Mouse (Mus musculus): ENCODE results near the gene Bcdin3d. TPM values are rescaled to one million over a fixed set of nuclear protein-coding genes. Genes with fewer than 3 reads are reported as not detected.

The Bcdin3d gene
- polyA plus RNA-seq, 1 experiment from 2014 or later: 14.8 TPM

DNA sequence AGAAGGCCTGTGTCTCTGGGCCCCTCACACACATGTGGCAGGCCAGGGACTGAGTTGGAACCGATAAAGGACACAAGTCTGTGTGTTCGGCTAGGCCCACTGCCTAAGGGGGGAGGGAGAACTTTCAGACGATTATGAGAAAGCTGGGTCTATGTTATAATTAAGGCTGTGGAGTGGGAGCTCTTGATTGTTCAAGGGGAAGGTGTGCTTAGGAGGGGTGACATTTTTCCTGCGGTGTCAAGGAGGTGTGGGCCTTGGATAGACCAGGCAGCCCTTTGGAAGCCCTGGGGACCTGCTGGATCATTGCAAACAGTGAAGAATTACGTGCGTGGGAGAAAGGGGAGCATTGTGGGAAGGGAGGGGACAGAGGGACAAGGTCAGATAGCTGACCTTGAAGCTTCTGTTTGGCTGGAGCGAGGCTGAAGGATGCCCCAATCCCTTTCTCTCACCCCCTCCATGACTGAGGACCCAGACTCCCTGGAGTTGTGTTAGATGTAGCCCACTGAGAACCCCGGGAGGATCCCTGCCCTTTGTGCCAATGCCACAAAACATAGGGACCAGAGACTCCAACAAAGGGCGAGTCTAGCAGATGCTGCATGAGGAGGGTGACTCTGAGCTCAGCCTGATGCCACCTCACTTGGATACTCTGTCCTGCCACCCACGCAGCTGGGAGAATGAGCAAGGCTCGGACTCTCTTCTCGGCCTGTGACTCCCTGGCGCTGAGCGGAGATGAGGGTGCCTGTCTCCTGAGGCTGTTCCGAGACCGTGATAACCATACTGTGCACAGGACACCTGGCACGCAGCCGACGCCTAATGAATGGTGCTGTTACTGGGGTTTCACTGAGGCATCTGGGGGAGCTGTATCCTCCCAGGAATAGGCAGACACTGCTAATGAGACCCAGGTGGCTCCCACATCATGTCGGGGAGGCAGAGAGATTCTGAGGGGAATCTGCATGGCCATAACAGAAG, 27.0 kb upstream of the Bcdin3d start:
- peak overlapping the region; percentile 78; the same call in 1 of the 2 replicates for H3K27ac ChIP-seq
- H3K9me3 ChIP-seq: no peaks in the 10 kb centered on the region
- H3K36me3 ChIP-seq: no peaks in the 10 kb centered on the region
- ATAC-seq (ENCODE audit: insufficient read depth, low FRiP score, low read depth): no peak
- WGBS: 72% methylated on average over 20 of the region's 20 CpGs
- H3K27me3 ChIP-seq (replicated peaks): 0 out of 2 replicates have a peak, but pooled peaks cover 8% of the 10 kb centered on the region
- H3K4me1 ChIP-seq: peaks cover 62% of the 10 kb centered on the region
- H3K4me2 ChIP-seq: no peak overlapping the region
- no peak overlapping the region for H3K4me3 ChIP-seq (replicated peaks)
- no peak overlapping the region for H3K9ac ChIP-seq

DNA sequence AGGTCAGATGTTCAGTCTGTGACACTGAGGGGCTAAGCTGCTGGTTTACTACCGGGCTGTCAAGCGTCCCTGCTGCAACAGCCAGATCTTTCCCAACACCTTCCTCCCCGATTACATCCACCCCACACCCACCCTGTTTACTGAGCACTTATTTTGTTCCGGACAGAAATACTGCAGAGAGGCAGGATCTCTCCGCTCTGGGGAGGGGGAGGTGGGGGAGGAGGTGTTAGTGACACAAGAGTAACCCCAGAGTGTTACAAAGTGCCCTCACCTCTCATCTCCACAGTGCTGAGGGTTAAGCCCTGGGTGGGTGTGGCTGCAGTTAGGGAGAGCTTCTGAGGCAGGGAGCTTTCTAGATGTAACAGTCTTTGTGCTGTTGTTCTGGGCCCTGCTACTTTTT, 25.8 kb upstream of the Bcdin3d start:
- Histone ChIP-seq H3K27ac (no peak overlapping the region), H3K4me2 (no peak overlapping the region), H3K4me1 (peaks cover 52% of the 10 kb centered on the region), H3K4me3 (replicated peaks) (no peak overlapping the region), H3K9me3 (no peaks in the 10 kb centered on the region), H3K9ac (no peak overlapping the region), H3K27me3 (replicated peaks) (0 out of 2 replicates have a peak, but pooled peaks cover 8% of the 10 kb centered on the region), H3K36me3 (no peaks in the 10 kb centered on the region)
- no peak for ATAC-seq (ENCODE audit: insufficient read depth, low FRiP score, low read depth)
- WGBS: 40% methylated on average over 5 of the region's 5 CpGs

DNA sequence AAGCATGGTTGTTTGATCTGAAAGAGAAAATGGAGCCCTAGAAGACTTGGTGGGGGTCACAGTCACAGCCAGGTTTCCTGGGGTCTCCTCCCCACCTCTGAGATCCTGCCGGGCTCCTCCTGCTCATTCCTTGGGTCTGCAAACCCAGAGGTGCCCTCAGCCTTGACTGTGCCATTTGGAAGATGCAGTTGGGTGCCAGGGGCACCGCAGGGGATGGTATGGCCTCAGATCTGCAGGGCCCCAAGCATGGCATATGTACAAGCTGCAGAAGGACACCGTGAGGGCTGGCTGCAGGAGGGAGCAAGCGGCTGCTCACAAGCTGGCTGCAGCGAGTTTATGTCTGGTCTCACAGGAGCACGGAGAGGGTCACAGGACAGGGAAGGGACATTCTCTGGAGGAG, 25.2 kb upstream of the Bcdin3d start:
- 0 out of 2 replicates have a peak, but pooled peaks cover 8% of the 10 kb centered on the region for H3K27me3 ChIP-seq (replicated peaks)
- no peak overlapping the region for H3K9ac ChIP-seq
- H3K36me3 ChIP-seq: no peaks in the 10 kb centered on the region
- no peak overlapping the region for H3K4me3 ChIP-seq (replicated peaks)
- no peaks in the 10 kb centered on the region for H3K9me3 ChIP-seq
- H3K4me2 ChIP-seq: no peak overlapping the region
- 46% methylated on average over 6 of the region's 6 CpGs for WGBS
- no peak for ATAC-seq (ENCODE audit: insufficient read depth, low FRiP score, low read depth)
- no peak overlapping the region for H3K27ac ChIP-seq
- peaks cover 47% of the 10 kb centered on the region for H3K4me1 ChIP-seq

DNA sequence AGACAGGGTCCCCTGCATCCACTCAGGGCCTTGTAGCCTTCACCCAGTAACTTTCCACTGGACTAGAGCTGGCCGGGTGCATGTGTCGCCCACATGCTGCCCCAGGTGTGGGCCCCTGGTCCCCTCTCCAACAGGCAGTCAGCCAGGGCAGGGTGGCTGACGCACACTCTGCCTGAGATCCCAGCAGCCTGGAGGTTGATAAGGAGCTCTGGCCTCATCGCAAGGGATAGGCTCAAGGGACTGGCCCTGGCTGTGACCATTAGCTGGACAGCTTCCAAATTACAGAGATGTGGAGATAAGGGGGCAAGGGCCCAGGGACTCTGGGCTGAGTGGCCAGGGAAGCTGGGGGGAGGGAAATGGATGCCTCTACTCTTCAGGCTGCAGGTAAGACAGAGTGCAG, 24.3 kb upstream of the Bcdin3d start:
- H3K4me2 ChIP-seq: no peak overlapping the region
- WGBS: 37% methylated on average over 4 of the region's 4 CpGs
- no peaks in the 10 kb centered on the region for H3K36me3 ChIP-seq
- H3K4me3 ChIP-seq (replicated peaks): no peak overlapping the region
- H3K9ac ChIP-seq: no peak overlapping the region
- 0 out of 2 replicates have a peak, but pooled peaks cover 8% of the 10 kb centered on the region for H3K27me3 ChIP-seq (replicated peaks)
- peak; percentile 62; the same call in 1 of the 2 replicates for ATAC-seq (ENCODE audit: insufficient read depth, low FRiP score, low read depth)
- no peak overlapping the region; the same call in 1 of the 2 replicates for H3K27ac ChIP-seq
- H3K4me1 ChIP-seq: peaks cover 42% of the 10 kb centered on the region
- H3K9me3 ChIP-seq: no peaks in the 10 kb centered on the region

GRCm38 (mm10) chr15:99498356-99498755, 23.8 kb upstream of the Bcdin3d start:
- peaks cover 38% of the 10 kb centered on the region for H3K4me1 ChIP-seq
- ATAC-seq (ENCODE audit: insufficient read depth, low FRiP score, low read depth): no peak
- 0 out of 2 replicates have a peak, but pooled peaks cover 8% of the 10 kb centered on the region for H3K27me3 ChIP-seq (replicated peaks)
- H3K4me2 ChIP-seq: no peak overlapping the region
- H3K9me3 ChIP-seq: no peaks in the 10 kb centered on the region
- no peaks in the 10 kb centered on the region for H3K36me3 ChIP-seq
- WGBS: 68% methylated on average over 4 of the region's 4 CpGs
- no peak overlapping the region for H3K9ac ChIP-seq
- H3K4me3 ChIP-seq (replicated peaks): no peak overlapping the region
- no peak overlapping the region; the same call in 1 of the 2 replicates for H3K27ac ChIP-seq

DNA sequence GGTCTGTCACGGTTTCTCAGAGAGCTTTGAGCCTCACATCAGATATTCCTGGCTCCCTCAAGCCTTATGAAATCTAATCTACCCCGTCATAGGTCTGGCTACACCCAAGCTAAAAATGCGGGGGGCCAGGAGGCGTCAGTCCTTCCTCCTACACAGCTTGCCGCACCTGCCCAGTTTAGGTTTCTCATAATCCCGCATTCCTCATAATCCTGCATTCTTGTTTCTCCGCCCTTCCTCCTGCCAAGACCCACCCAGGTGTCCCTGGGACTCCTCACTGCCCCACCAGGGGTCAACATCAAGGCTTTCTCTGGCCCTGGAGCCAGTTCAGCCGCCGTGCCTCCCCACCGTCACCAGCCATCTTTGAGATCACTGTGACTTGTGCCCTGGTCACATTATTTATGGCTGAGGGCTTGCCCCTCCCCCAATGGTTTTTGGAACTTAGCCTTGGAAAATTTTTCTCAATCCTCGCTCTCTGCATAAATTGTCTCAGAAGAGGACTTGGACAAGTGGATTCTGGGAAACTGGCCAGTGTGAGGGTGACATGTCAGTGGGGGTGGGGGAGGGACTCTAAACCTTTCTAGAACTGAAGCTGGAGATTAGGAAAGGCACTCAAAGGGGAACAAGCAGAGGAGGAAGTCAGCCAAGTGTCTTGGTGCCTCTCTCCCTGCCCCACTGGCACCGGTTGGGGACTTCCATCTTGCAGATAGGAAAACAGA, 23.2 kb upstream of the Bcdin3d start:
- H3K4me2 ChIP-seq: no peak overlapping the region; the same call in 1 of the 2 replicates
- 45% methylated on average over 12 of the region's 12 CpGs for WGBS
- no peak for ATAC-seq (ENCODE audit: insufficient read depth, low FRiP score, low read depth)

GRCm38 (mm10) chr15:99497061-99497460, 22.5 kb upstream of the Bcdin3d start:
- Histone ChIP-seq H3K4me3 (replicated peaks) (no peak overlapping the region), H3K27ac (no peak overlapping the region), H3K9me3 (no peaks in the 10 kb centered on the region), H3K36me3 (no peaks in the 10 kb centered on the region), H3K9ac (no peak overlapping the region), H3K4me1 (peaks cover 31% of the 10 kb centered on the region), H3K4me2 (no peak overlapping the region), H3K27me3 (replicated peaks) (0 out of 2 replicates have a peak, but pooled peaks cover 8% of the 10 kb centered on the region)
- no peak for ATAC-seq (ENCODE audit: insufficient read depth, low FRiP score, low read depth)
- WGBS: 9% methylated on average over 4 of the region's 4 CpGs

More for the DNA sequence above, 23.2 kb upstream of the Bcdin3d start:
- Histone ChIP-seq H3K27me3 (replicated peaks) (0 out of 2 replicates have a peak, but pooled peaks cover 8% of the 10 kb centered on the region), H3K9ac (no peak overlapping the region), H3K9me3 (no peaks in the 10 kb centered on the region), H3K27ac (no peak overlapping the region), H3K4me1 (peaks cover 36% of the 10 kb centered on the region), H3K36me3 (no peaks in the 10 kb centered on the region), H3K4me3 (replicated peaks) (no peak overlapping the region)

DNA sequence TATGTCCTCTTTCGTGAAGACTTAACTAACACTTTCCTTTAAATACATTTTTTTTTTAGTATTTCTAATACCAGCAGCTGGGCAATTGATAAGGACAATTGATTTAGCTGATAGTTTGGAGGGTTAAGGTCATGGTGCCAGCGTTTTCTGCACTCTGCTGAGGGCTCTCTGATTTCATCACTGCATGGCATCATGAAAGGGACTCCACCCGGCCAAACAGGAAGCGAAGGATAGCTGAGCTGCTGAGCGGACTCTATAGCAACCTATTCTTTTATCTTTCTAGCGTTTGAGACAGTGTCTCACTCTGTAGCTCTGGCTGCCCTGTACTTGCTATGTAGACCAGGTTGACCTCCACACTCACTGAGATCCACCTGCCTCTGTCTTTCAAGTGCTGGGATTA, 10.2 kb upstream of the Bcdin3d start:
- ATAC-seq (ENCODE audit: insufficient read depth, low FRiP score, low read depth): no peak
- no peak overlapping the region for H3K4me3 ChIP-seq (replicated peaks)
- 51% methylated on average over 6 of the region's 6 CpGs for WGBS
- no peaks in the 10 kb centered on the region for H3K4me1 ChIP-seq
- no peak overlapping the region for H3K27ac ChIP-seq
- H3K4me2 ChIP-seq: no peak overlapping the region
- H3K9ac ChIP-seq: no peak overlapping the region
- no peaks in the 10 kb centered on the region for H3K36me3 ChIP-seq
- no peaks in the 10 kb centered on the region for H3K27me3 ChIP-seq (replicated peaks)
- H3K9me3 ChIP-seq: no peaks in the 10 kb centered on the region

DNA sequence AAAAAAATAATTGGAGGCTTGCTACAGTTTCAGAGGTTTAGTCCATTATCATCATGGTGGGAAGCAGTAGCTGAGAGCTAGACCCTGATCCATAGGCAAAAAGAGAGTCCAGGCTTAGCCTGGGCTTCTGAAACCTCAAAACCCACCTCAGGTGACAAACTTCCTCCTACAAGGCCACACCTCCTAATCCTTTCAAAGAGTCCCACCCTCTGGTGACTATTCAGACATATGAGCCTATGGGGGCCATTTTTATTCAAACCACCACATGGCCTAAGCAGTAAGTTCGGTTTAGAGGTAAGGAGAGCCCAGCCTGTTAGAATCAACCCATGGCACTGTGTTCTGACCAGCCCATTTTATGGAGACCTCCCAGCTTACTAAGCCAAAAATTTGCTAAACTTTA, 1.3 kb upstream of the Bcdin3d start:
- Histone ChIP-seq H3K4me1 (0 out of 2 replicates have a peak, but pooled peaks cover 4% of the 10 kb centered on the region), H3K36me3 (no peaks in the 10 kb centered on the region), H3K9me3 (no peaks in the 10 kb centered on the region), H3K27me3 (replicated peaks) (no peaks in the 10 kb centered on the region), H3K27ac (no peak overlapping the region), H3K9ac (no peak overlapping the region), H3K4me3 (replicated peaks) (no peak overlapping the region), H3K4me2 (no peak overlapping the region)
- 75% methylated on average over 1 of the region's 1 CpGs for WGBS
- ATAC-seq (ENCODE audit: insufficient read depth, low FRiP score, low read depth): no peak

- H3K9me3 ChIP-seq: no peaks in the 10 kb centered on the region
- ATAC-seq (ENCODE audit: insufficient read depth, low FRiP score, low read depth): peak; percentile 69
- 0 out of 2 replicates have a peak, but pooled peaks cover 4% of the 10 kb centered on the region for H3K4me1 ChIP-seq
- peak overlapping the region; percentile 92 for H3K27ac ChIP-seq
- peaks cover 2% of the 10 kb centered on the region; the same call in 1 of the 2 replicates for H3K36me3 ChIP-seq
- H3K27me3 ChIP-seq (replicated peaks): no peaks in the 10 kb centered on the region
- H3K4me3 ChIP-seq (replicated peaks): peak overlapping the region; percentile 84
- WGBS: 3% methylated on average over 38 of the region's 38 CpGs
- H3K4me2 ChIP-seq: peak overlapping the region; percentile 72
- H3K9ac ChIP-seq: peak overlapping the region; percentile 70
Observed at GRCm38 (mm10) chr15:99473801-99474575, 542 bp downstream of the Bcdin3d start.

- Histone ChIP-seq H3K4me3 (replicated peaks) (no peak overlapping the region), H3K9ac (no peak overlapping the region), H3K27me3 (replicated peaks) (no peaks in the 10 kb centered on the region), H3K9me3 (no peaks in the 10 kb centered on the region), H3K36me3 (peaks cover 2% of the 10 kb centered on the region; the same call in 1 of the 2 replicates), H3K4me1 (0 out of 2 replicates have a peak, but pooled peaks cover 4% of the 10 kb centered on the region), H3K27ac (no peak overlapping the region), H3K4me2 (no peak overlapping the region)
- 84% methylated on average over 7 of the region's 7 CpGs for WGBS
- no peak for ATAC-seq (ENCODE audit: insufficient read depth, low FRiP score, low read depth)
Observed at GRCm38 (mm10) chr15:99472972-99473371, 1.6 kb downstream of the Bcdin3d start.
